Mouse (Mus musculus): ENCODE data around the gene Ccdc14. TPM values are rescaled to one million over a fixed set of nuclear protein-coding genes. Genes with fewer than 3 reads are reported as not detected.
A peak's percentile ranks its signal among the peaks of the same experiment; 100 is the strongest.
"Not testable (repeated sequence)": the region's sequence is repeated elsewhere in the genome, so short reads cannot be mapped to it uniquely, and the experiment has no call there.

The Ccdc14 gene
- polyA plus RNA-seq, 1 experiment from 2014 or later, result 9.3 TPM

DNA sequence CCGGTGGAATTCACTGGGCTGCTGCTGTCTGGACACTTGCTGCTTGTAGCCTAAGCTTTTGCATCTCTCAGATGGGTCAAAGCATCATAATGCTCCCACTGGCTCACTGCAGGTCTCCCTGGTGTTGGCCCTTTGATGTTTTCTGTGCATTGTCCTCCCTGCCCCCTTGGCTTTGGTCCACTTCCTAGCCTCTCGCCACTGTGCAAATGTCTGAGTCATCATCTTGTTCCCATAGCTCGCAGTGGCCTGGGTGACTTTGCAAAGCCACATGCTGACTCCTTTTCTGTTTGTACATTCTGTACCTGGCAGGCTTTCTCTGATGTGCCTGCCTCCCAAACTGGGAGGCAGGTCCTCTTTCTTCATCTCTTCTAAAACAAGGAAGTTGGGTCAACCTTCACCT is 17.6 kb upstream of the Ccdc14 start:
- 55% methylated on average over 3 of the region's 3 CpGs for WGBS
- Histone ChIP-seq H3K4me1 (no peaks in the 10 kb centered on the region; the same call in 1 of the 2 replicates), H3K27ac (no peak overlapping the region), H3K27me3 (0 out of 2 replicates have a peak, but pooled peaks cover 5% of the 10 kb centered on the region), H3K9me3 (no peaks in the 10 kb centered on the region), H3K4me2 (no peak overlapping the region), H3K36me3 (no peaks in the 10 kb centered on the region), H3K4me3 (no peak overlapping the region), H3K9ac (no peak overlapping the region)
- no peak for ATAC-seq (ENCODE audit: borderline replicate concordance, extremely low read depth, low FRiP score, low TSS enrichment)

DNA sequence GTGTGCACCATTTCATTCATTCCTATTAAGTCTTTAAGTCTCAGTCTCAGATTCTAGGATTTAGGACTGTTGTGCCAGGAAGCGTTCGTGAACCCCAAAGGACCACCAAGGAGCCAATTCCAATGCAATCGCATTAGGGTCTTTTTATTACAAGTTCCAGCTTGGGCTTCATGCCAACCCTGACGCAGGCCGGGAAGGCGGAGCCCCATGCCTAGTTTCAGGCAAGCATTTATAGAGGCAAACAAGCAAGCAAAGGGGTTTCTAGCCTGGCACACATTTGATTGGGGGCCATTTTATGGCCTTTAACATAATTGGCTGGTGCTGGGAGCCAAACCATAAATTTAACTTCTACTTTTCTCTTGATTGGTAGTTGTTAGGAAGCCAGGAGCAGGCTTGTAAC is 16.1 kb upstream of the Ccdc14 start:
- no peaks in the 10 kb centered on the region for H3K36me3 ChIP-seq
- no peak for ATAC-seq (ENCODE audit: borderline replicate concordance, extremely low read depth, low FRiP score, low TSS enrichment)
- H3K27me3 ChIP-seq, result no peaks in the 10 kb centered on the region
- no peak overlapping the region for H3K9ac ChIP-seq
- H3K9me3 ChIP-seq, result no peaks in the 10 kb centered on the region
- H3K27ac ChIP-seq, result no peak overlapping the region
- H3K4me1 ChIP-seq, result no peaks in the 10 kb centered on the region
- WGBS, result 72% methylated on average over 6 of the region's 6 CpGs
- no peak overlapping the region for H3K4me2 ChIP-seq
- H3K4me3 ChIP-seq, result no peak overlapping the region

DNA sequence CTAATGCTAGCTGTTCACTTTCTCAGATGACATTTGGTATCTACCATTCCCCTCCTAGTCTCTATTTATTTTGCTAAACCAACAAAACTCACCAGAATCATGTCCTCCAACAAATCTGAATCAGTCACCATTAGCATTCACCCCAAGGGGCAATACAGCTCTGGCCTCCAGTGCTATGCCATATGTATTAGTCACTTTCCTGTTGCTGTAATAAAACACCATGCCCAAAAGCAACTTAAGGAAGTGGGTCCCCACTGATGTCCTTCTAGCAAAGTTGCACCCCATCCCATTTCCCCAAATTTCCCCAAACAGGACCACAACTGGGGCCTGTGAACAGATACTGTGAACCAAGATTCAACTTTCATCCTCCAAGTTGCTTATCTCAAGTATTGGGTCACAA is 8.6 kb upstream of the Ccdc14 start:
- no peaks in the 10 kb centered on the region for H3K9me3 ChIP-seq
- H3K27ac ChIP-seq, result no peak overlapping the region
- H3K36me3 ChIP-seq, result no peaks in the 10 kb centered on the region
- no peaks in the 10 kb centered on the region for H3K27me3 ChIP-seq
- no peak overlapping the region for H3K4me2 ChIP-seq
- no peak for ATAC-seq (ENCODE audit: borderline replicate concordance, extremely low read depth, low FRiP score, low TSS enrichment)
- H3K4me3 ChIP-seq, result no peak overlapping the region
- H3K9ac ChIP-seq, result no peak overlapping the region
- no peaks in the 10 kb centered on the region for H3K4me1 ChIP-seq

GRCm38 (mm10) chr16:34689879-34690278 is 537 bp upstream of the Ccdc14 start:
- peak overlapping the region; percentile 94; the same call in 1 of the 2 replicates for H3K27ac ChIP-seq

GRCm38 (mm10) chr16:34691156-34691555 is 740 bp downstream of the Ccdc14 start:
- Histone ChIP-seq H3K27ac (peak overlapping the region; percentile 94), H3K4me3 (peak overlapping the region; percentile 67), H3K27me3 (no peaks in the 10 kb centered on the region), H3K9ac (peak overlapping the region; percentile 70), H3K9me3 (no peaks in the 10 kb centered on the region), H3K4me2 (peak overlapping the region; percentile 69), H3K36me3 (no peaks in the 10 kb centered on the region), H3K4me1 (peaks cover 13% of the 10 kb centered on the region; the same call in 1 of the 2 replicates)
- WGBS, result 8% methylated on average over 11 of the region's 11 CpGs
- ATAC-seq (ENCODE audit: borderline replicate concordance, extremely low read depth, low FRiP score, low TSS enrichment), result no peak

More at GRCm38 (mm10) chr16:34689879-34690278, 537 bp upstream of the Ccdc14 start:
- 64% methylated on average over 3 of the region's 3 CpGs for WGBS
- Histone ChIP-seq H3K9me3 (no peaks in the 10 kb centered on the region), H3K27me3 (no peaks in the 10 kb centered on the region), H3K4me3 (peak overlapping the region; percentile 67), H3K4me2 (peak overlapping the region; percentile 69; the same call in 1 of the 2 replicates), H3K9ac (no peak overlapping the region), H3K4me1 (peaks cover 13% of the 10 kb centered on the region; the same call in 1 of the 2 replicates), H3K36me3 (no peaks in the 10 kb centered on the region)
- no peak for ATAC-seq (ENCODE audit: borderline replicate concordance, extremely low read depth, low FRiP score, low TSS enrichment)

DNA sequence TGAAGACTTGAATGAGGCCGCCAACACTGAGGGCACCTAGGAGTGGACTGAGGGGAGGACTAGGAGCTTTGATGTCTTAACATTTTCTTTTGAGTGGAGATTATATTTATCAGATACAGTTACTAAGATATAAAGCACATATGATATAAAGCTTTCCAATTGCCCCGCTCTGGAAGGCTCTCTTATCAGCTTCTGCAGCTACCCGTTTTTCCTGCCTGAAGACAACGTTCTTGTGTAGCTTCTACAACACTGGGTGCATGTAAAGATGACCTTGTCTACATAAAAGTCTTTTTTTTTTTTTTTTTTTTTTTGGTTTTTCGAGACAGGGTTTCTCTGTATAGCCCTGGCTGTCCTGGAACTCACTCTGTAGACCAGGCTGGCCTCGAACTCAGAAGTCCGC is 4.1 kb downstream of the Ccdc14 start:
- no peak overlapping the region for H3K4me3 ChIP-seq
- H3K9ac ChIP-seq, result no peak overlapping the region
- 85% methylated on average over 6 of the region's 7 CpGs for WGBS
- H3K36me3 ChIP-seq, result peaks cover 16% of the 10 kb centered on the region
- ATAC-seq (ENCODE audit: borderline replicate concordance, extremely low read depth, low FRiP score, low TSS enrichment), result no peak
- H3K27me3 ChIP-seq, result no peaks in the 10 kb centered on the region
- H3K27ac ChIP-seq, result no peak overlapping the region
- H3K4me2 ChIP-seq, result no peak overlapping the region
- peaks cover 13% of the 10 kb centered on the region; the same call in 1 of the 2 replicates for H3K4me1 ChIP-seq
- no peaks in the 10 kb centered on the region for H3K9me3 ChIP-seq

- H3K4me1 ChIP-seq; H3K27me3 ChIP-seq; H3K4me3 ChIP-seq; H3K27ac ChIP-seq; ATAC-seq (ENCODE audit: borderline replicate concordance, extremely low read depth, low FRiP score, low TSS enrichment); H3K4me2 ChIP-seq; H3K9ac ChIP-seq; H3K9me3 ChIP-seq: not testable (repeated sequence)
- peaks cover 20% of the 10 kb centered on the region for H3K36me3 ChIP-seq
- 67% methylated on average over 3 of the region's 3 CpGs for WGBS
Observed at GRCm38 (mm10) chr16:34698721-34699120, 8.3 kb downstream of the Ccdc14 start.

DNA sequence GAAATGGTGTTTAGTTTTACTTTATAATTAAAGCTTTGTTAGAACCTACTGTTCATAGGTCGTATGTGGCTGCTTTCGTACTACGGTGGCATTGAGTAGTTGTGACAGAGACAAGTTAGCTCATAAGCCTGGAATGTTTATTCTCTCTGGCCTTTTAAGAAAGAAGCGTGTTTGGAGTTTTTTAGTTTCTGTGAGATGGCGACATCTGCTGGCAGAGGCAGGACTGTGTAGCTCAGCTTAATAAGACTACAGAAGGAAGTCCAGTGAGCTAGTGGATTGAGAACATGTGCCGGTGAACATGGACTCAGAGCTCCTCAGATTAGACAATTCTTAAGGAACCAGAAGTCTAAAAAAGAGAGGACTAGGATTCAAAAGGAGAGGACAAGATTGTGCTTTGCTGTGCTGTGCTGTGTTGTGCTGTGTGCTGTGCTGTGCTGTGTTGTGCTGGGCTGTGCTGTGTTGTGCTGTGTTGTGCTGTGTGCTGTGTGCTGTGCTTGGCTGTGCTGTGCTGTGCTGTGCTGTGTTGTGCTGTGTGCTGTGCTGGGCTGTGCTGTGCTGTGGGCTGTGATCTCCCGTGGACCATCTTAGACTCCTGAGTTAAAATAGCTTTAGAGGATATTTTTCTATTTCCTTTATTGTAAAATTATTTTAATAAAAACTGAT is 9.9 kb downstream of the Ccdc14 start:
- WGBS, result 15% methylated on average over 7 of the region's 7 CpGs
- ATAC-seq (ENCODE audit: borderline replicate concordance, extremely low read depth, low FRiP score, low TSS enrichment), result peak; percentile 86
- H3K9ac ChIP-seq, result 0 out of 2 replicates have a peak overlapping the region, but pooled peaks have one; percentile 2
- H3K4me1 ChIP-seq, result 0 out of 2 replicates have a peak, but pooled peaks cover 5% of the 10 kb centered on the region
- peaks cover 28% of the 10 kb centered on the region for H3K36me3 ChIP-seq
- H3K9me3 ChIP-seq, result no peaks in the 10 kb centered on the region
- no peak overlapping the region for H3K4me3 ChIP-seq
- no peaks in the 10 kb centered on the region for H3K27me3 ChIP-seq
- 0 out of 2 replicates have a peak overlapping the region, but pooled peaks have one; percentile 20 for H3K27ac ChIP-seq
- peak overlapping the region; percentile 16; the same call in 1 of the 2 replicates for H3K4me2 ChIP-seq

- 0 out of 2 replicates have a peak, but pooled peaks have one; percentile 43 for ATAC-seq (ENCODE audit: borderline replicate concordance, extremely low read depth, low FRiP score, low TSS enrichment)
- no peak overlapping the region for H3K9ac ChIP-seq
- WGBS, result 50% methylated on average over 6 of the region's 6 CpGs
- H3K27ac ChIP-seq, result 0 out of 2 replicates have a peak overlapping the region, but pooled peaks have one; percentile 20
- H3K4me1 ChIP-seq, result 0 out of 2 replicates have a peak, but pooled peaks cover 5% of the 10 kb centered on the region
- H3K4me2 ChIP-seq, result no peak overlapping the region
- H3K9me3 ChIP-seq, result no peaks in the 10 kb centered on the region
- H3K27me3 ChIP-seq, result no peaks in the 10 kb centered on the region
- no peak overlapping the region for H3K4me3 ChIP-seq
- peaks cover 32% of the 10 kb centered on the region for H3K36me3 ChIP-seq
Observed at GRCm38 (mm10) chr16:34700828-34701216, 10.4 kb downstream of the Ccdc14 start.

GRCm38 (mm10) chr16:34706019-34706418 is 15.6 kb downstream of the Ccdc14 start:
- no peaks in the 10 kb centered on the region for H3K9me3 ChIP-seq
- no peak overlapping the region for H3K9ac ChIP-seq
- no peak for ATAC-seq (ENCODE audit: borderline replicate concordance, extremely low read depth, low FRiP score, low TSS enrichment)
- H3K27ac ChIP-seq, result peak overlapping the region; percentile 82
- no peak overlapping the region for H3K4me3 ChIP-seq
- 54% methylated on average over 2 of the region's 2 CpGs for WGBS
- peaks cover 44% of the 10 kb centered on the region for H3K36me3 ChIP-seq
- H3K4me1 ChIP-seq, result peaks cover 11% of the 10 kb centered on the region; the same call in 1 of the 2 replicates
- H3K27me3 ChIP-seq, result no peaks in the 10 kb centered on the region
- H3K4me2 ChIP-seq, result no peak overlapping the region

GRCm38 (mm10) chr16:34706487-34706946 is 16.1 kb downstream of the Ccdc14 start:
- Histone ChIP-seq H3K36me3 (peaks cover 44% of the 10 kb centered on the region), H3K27ac (peak overlapping the region; percentile 82), H3K4me3 (no peak overlapping the region), H3K4me1 (peaks cover 11% of the 10 kb centered on the region; the same call in 1 of the 2 replicates), H3K27me3 (no peaks in the 10 kb centered on the region), H3K9me3 (no peaks in the 10 kb centered on the region), H3K4me2 (no peak overlapping the region), H3K9ac (no peak overlapping the region)
- 0 out of 2 replicates have a peak, but pooled peaks have one; percentile 39 for ATAC-seq (ENCODE audit: borderline replicate concordance, extremely low read depth, low FRiP score, low TSS enrichment)
- 46% methylated on average over 7 of the region's 7 CpGs for WGBS

DNA sequence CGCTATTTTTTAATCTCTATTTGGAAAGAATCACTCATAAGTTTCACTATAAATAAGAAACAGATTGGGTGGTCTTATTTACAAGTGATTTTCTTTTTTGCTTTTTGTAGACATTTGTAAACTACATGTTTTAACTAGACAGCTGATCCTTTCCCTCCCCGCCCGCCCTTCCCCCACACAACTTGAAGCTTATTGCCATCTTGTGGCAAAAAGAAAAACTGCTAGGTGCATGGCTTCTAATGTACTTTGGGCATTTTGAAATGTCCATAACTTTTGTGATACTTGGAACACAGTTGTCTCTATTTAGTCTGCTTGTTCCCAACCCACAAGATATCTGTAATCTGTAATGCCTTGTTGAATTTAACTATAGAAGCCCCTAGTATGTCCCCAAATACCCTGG is 21.1 kb downstream of the Ccdc14 start:
- no peak overlapping the region for H3K9ac ChIP-seq
- no peaks in the 10 kb centered on the region for H3K9me3 ChIP-seq
- no peak overlapping the region for H3K4me2 ChIP-seq
- H3K27me3 ChIP-seq, result no peaks in the 10 kb centered on the region
- 63% methylated on average over 3 of the region's 3 CpGs for WGBS
- no peak overlapping the region for H3K4me3 ChIP-seq
- H3K27ac ChIP-seq, result no peak overlapping the region
- peaks cover 34% of the 10 kb centered on the region for H3K36me3 ChIP-seq
- peaks cover 6% of the 10 kb centered on the region; the same call in 1 of the 2 replicates for H3K4me1 ChIP-seq
- no peak for ATAC-seq (ENCODE audit: borderline replicate concordance, extremely low read depth, low FRiP score, low TSS enrichment)

Measured in lung, embryonic 15.5 days (tissue).